Mouse (Mus musculus): Measurements from ENCODE around the gene Eif4a1. TPM values are rescaled to one million over a fixed set of nuclear protein-coding genes. Genes with fewer than 3 reads are reported as not detected.

Gene Eif4a1
- polyA plus RNA-seq, 1 experiment from 2014 or later: 592 TPM

DNA sequence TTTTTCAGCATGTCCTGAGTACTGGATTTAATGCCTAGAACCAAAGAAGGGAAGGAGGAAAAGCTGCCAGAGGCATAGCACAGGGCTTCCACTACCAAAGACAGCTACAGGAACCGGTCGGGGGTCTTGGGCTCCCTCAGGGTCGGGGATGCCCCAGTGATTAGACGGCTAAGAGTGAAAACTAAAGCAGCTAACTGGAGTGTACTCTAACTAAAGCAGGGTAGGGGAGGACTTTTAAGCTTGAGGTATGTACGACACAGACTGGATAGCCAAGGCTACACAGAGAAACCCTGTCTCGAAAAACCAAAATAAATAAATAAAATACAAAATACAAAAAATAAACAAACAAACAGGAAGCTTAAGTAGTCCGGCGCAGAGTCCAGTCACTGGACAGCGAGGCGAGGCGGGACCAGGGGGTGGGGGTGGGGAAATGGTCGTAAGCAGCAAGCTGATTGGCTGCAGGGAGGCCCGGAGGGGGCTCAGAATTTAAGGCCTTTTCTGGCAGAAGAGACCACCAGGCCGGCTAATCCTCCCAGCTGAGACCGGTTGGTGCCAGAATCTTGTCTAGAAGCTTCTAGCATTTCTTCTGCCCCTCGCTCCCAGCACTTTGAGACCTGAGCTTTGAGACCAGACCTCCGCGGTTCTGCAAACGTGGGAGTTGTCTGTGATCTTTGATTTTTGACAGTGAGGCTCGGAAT is 50.5 kb downstream of the Eif4a1 start, which contains the start of gene Sat2:
TSS of gene Sat2 (plus strand) at position 454 of the 698 bp plus-strand sequence.
- ChIA-PET POLR2A (no interaction called here), CTCF (no interaction called here)
- DNase-seq (ENCODE audit: low read depth, low spot score): no peak
- no peak for ATAC-seq
- TF ChIP-seq CTCF (IDR thresholded peaks at IDR 0.05): no peak
- H3K27me3 ChIP-seq: peaks cover 14% of the 10 kb centered on the region
- in situ Hi-C loops (cut with MboI; ENCODE audit: low pct_unique_long_range_greater_than_20kb): loop anchor here (5.0 kb wide), 1 partner anchor 39 kb away; the partner anchor contains the start of genes Trp53 and Wrap53

- in situ Hi-C loops (cut with MboI; ENCODE audit: low pct_unique_long_range_greater_than_20kb): loop anchor here (5.0 kb wide), 1 partner anchor 38 kb away; the partner anchor contains the start of genes Trp53 and Wrap53
- CTCF ChIA-PET: no interaction called here
- no peak for DNase-seq (ENCODE audit: low read depth, low spot score)
- no peak for TF ChIP-seq CTCF (IDR thresholded peaks at IDR 0.05)
- ATAC-seq: no peak
- POLR2A ChIA-PET: no interaction called here
- H3K27me3 ChIP-seq: peaks cover 20% of the 10 kb centered on the region
Measured at GRCm38 (mm10) chr11:69620394-69621081, 51.7 kb downstream of the Eif4a1 start.

DNA sequence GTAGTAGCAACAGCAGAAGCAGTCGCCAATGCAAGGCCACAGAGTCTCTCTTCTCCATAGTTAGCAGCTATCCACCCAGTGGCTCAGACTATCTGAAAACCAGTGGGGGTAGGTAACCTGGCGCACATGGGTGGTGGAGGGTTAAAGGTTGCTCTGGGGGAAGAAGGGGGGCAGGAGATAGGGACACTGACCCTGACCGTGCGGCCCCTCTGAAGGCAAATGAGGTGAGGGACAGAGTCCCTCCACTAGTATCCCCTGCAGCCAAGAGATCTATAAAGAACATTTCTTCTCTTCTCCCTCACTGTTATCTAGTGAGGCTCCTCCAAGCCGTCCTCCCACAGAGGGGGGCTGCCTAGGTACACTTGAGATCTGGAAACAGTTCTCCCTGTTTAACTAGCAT is 54.4 kb downstream of the Eif4a1 start, which contains the start of gene Shbg:
TSS of gene Shbg (minus strand) at position 101 of the 400 bp plus-strand sequence.
- no peak for TF ChIP-seq CTCF (IDR thresholded peaks at IDR 0.05)
- DNase-seq (ENCODE audit: low read depth, low spot score) (no peak), ATAC-seq (no peak)
- POLR2A ChIA-PET: no interaction called here
- CTCF ChIA-PET: no interaction called here
- peaks cover 20% of the 10 kb centered on the region for H3K27me3 ChIP-seq
- in situ Hi-C loops (cut with MboI; ENCODE audit: low pct_unique_long_range_greater_than_20kb): no loop called here

Other genes starting within 250 kb of the Eif4a1 start
- 1.4 TPM for gene Dnah2, start 123.3 kb downstream of the Eif4a1 start, polyA plus RNA-seq (2021)
- 0.27 TPM for gene Efnb3, start 112.2 kb downstream of the Eif4a1 start, polyA plus RNA-seq (2021)
- gene Wrap53, start 92.2 kb downstream of the Eif4a1 start, polyA plus RNA-seq (2021): 11.4 TPM
- 92.8 TPM for gene Trp53, start 92.1 kb downstream of the Eif4a1 start, polyA plus RNA-seq (2021)
- 0.80 TPM for gene Atp1b2, start 66.5 kb downstream of the Eif4a1 start, polyA plus RNA-seq (2021)
- not detected for gene Shbg, start 54.5 kb downstream of the Eif4a1 start, polyA plus RNA-seq (2021)
- gene Sat2, start 50.4 kb downstream of the Eif4a1 start, polyA plus RNA-seq (2021): 5.2 TPM
- 82.4 TPM for gene Fxr2, start 39.4 kb downstream of the Eif4a1 start, polyA plus RNA-seq (2021)
- 0.15 TPM for gene Sox15, start 17.1 kb downstream of the Eif4a1 start, polyA plus RNA-seq (2021)
- gene Mpdu1, start 9.8 kb downstream of the Eif4a1 start, polyA plus RNA-seq (2021): 84.1 TPM
- gene Cd68, start 6.3 kb downstream of the Eif4a1 start, polyA plus RNA-seq (2021): 4.4 TPM
- 116 TPM for gene Senp3, start 9.7 kb upstream of the Eif4a1 start, polyA plus RNA-seq (2021)
- 5.0 TPM for gene Tnfsf13, start 13.4 kb upstream of the Eif4a1 start, polyA plus RNA-seq (2021)
- gene Tnfsf12, start 23.4 kb upstream of the Eif4a1 start, polyA plus RNA-seq (2021): 26.6 TPM
- 7.2 TPM for gene Tnfsfm13, start 23.7 kb upstream of the Eif4a1 start, polyA plus RNA-seq (2021)
- gene Polr2a, start 86.2 kb upstream of the Eif4a1 start, polyA plus RNA-seq (2021): 96.2 TPM
- gene Slc35g3, start 89.5 kb upstream of the Eif4a1 start, polyA plus RNA-seq (2021): 0.32 TPM
- gene Zbtb4, start 93.5 kb upstream of the Eif4a1 start, polyA plus RNA-seq (2021): 36.9 TPM
- 27.7 TPM for gene Chrnb1, start 123.5 kb upstream of the Eif4a1 start, polyA plus RNA-seq (2021)
- 0.03 TPM for gene Fgf11, start 129.4 kb upstream of the Eif4a1 start, polyA plus RNA-seq (2021)
- 1.1 TPM for gene Tmem102, start 133.2 kb upstream of the Eif4a1 start, polyA plus RNA-seq (2021)
- gene Gm39566, start 142.9 kb upstream of the Eif4a1 start, polyA plus RNA-seq (2021): not detected
- not detected for gene Spem2, start 146.0 kb upstream of the Eif4a1 start, polyA plus RNA-seq (2021)
- 0.09 TPM for gene Spem1, start 149.8 kb upstream of the Eif4a1 start, polyA plus RNA-seq (2021)
- gene Nlgn2, start 165.4 kb upstream of the Eif4a1 start, polyA plus RNA-seq (2021): 35.0 TPM
- gene Tmem256, start 166.1 kb upstream of the Eif4a1 start, polyA plus RNA-seq (2021): 158 TPM
- gene Plscr3, start 174.0 kb upstream of the Eif4a1 start, polyA plus RNA-seq (2021): 82.9 TPM
- gene Tnk1, start 186.3 kb upstream of the Eif4a1 start, polyA plus RNA-seq (2021): not detected
- 0.12 TPM for gene Tmem95, start 205.6 kb upstream of the Eif4a1 start, polyA plus RNA-seq (2021)
- 8.4 TPM for gene Kctd11, start 209.0 kb upstream of the Eif4a1 start, polyA plus RNA-seq (2021)
- gene Acap1, start 223.1 kb upstream of the Eif4a1 start, polyA plus RNA-seq (2021): 0.40 TPM
- gene 2810408A11Rik, start 228.6 kb upstream of the Eif4a1 start, polyA plus RNA-seq (2021): 3.6 TPM
- gene Neurl4, start 228.6 kb upstream of the Eif4a1 start, polyA plus RNA-seq (2021): 53.3 TPM
- 55.6 TPM for gene Gps2, start 241.5 kb upstream of the Eif4a1 start, polyA plus RNA-seq (2021)
- 768 TPM for gene Eif5a, start 249.5 kb upstream of the Eif4a1 start, polyA plus RNA-seq (2021)